Mouse (Mus musculus) testis, adult 2 months (tissue): ENCODE data around the gene Arl8a. TPM values are rescaled to one million over a fixed set of nuclear protein-coding genes. Genes with fewer than 3 reads are reported as not detected.

Experiments used
- H3K27ac ChIP-seq: fragments of 200-500 bp; 2 replicates; pipeline ENCODE4 v1.5.1; 2012; ENCODE audit warnings: low read depth, low read length; ENCODE audit not compliant: control insufficient read depth, insufficient read depth
- H3K27me3 ChIP-seq: fragments of 200-500 bp; 2 replicates; pipeline ENCODE4 v1.6.1; 2012; ENCODE audit warnings: mild to moderate bottlenecking, low read length, moderate library complexity; ENCODE audit not compliant: control insufficient read depth, insufficient read depth
- H3K36me3 ChIP-seq: fragments of 200-500 bp; 2 replicates; pipeline ENCODE4 v1.6.1; 2012; ENCODE audit warnings: mild to moderate bottlenecking, low read length; ENCODE audit not compliant: control insufficient read depth, insufficient read depth
- H3K4me1 ChIP-seq: fragments of 200-500 bp; 2 replicates; pipeline ENCODE4 v1.6.1; 2012; ENCODE audit warnings: low read length; ENCODE audit not compliant: control insufficient read depth, insufficient read depth
- H3K4me3 ChIP-seq: fragments of 200-500 bp; 2 replicates; pipeline ENCODE4 v1.5.1; 2012; ENCODE audit warnings: low read depth, mild to moderate bottlenecking, low read length, moderate library complexity, mixed read lengths; ENCODE audit not compliant: control insufficient read depth
- CTCF ChIP-seq: fragments of 200-500 bp; IDR thresholded peaks from 2 replicates; pipeline ENCODE4 v1.5.1; 2012; ENCODE audit warnings: low read depth, mild to moderate bottlenecking, inconsistent platforms, low read length, moderate library complexity; ENCODE audit not compliant: control insufficient read depth, insufficient read depth, insufficient replicate concordance
- POLR2A ChIP-seq: fragments of 200-500 bp; IDR thresholded peaks from 2 replicates; pipeline ENCODE4 v1.6.1; 2012; ENCODE audit warnings: low read depth, mild to moderate bottlenecking, inconsistent platforms, low read length, moderate library complexity; ENCODE audit not compliant: control insufficient read depth
- polyA plus RNA-seq: library from polyadenylated mRNA; depleted of rRNA; stranded (reverse); fragments of >200 nt; gene quantifications from 2 replicates; pipeline ENCODE4 v1.2.3, GENCODE M21; 2012

Gene Arl8a
- polyA plus RNA-seq, 1 experiment = 20.6 TPM

GRCm38 (mm10) chr1:135159556-135160123 is 13.0 kb downstream of the Arl8a start:
- Histone ChIP-seq H3K4me1 (peaks cover 9% of the 10 kb centered on the region), H3K4me3 (no peak overlapping the region), H3K36me3 (no peaks in the 10 kb centered on the region), H3K27me3 (no peaks in the 10 kb centered on the region), H3K27ac (no peak overlapping the region)
- TF ChIP-seq CTCF (no peak), POLR2A (no peak)

- TF ChIP-seq POLR2A = no peak
- no peak for TF ChIP-seq CTCF
- Histone ChIP-seq H3K4me1 (peaks cover 8% of the 10 kb centered on the region), H3K4me3 (no peak overlapping the region), H3K36me3 (no peaks in the 10 kb centered on the region), H3K27ac (no peak overlapping the region), H3K27me3 (no peaks in the 10 kb centered on the region)
These were observed 13.9 kb downstream of the Arl8a start for GRCm38 (mm10) chr1:135160411-135161050.

- Histone ChIP-seq H3K36me3 (no peaks in the 10 kb centered on the region), H3K27me3 (no peaks in the 10 kb centered on the region), H3K27ac (no peak overlapping the region), H3K4me1 (peaks cover 8% of the 10 kb centered on the region), H3K4me3 (no peak overlapping the region)
- no peak for TF ChIP-seq CTCF
- no peak for TF ChIP-seq POLR2A
These were observed 16.1 kb downstream of the Arl8a start for GRCm38 (mm10) chr1:135162720-135163119.

- Histone ChIP-seq H3K4me1 (peaks cover 6% of the 10 kb centered on the region), H3K4me3 (no peak within 1 kb of the TSS), H3K27me3 (no peaks in the 10 kb centered on the region), H3K27ac (no peak within 1 kb of the TSS), H3K36me3 (no peaks in the 10 kb centered on the region)
- no peak for TF ChIP-seq CTCF
- TF ChIP-seq POLR2A = no peak
These were observed 20.8 kb downstream of the Arl8a start, which contains the start of gene Gpr37l1 for GRCm38 (mm10) chr1:135167435-135167834. Gpr37l1 (minus strand) TSS chr1:135167681.

GRCm38 (mm10) chr1:135168453-135169200 is 22.0 kb downstream of the Arl8a start:
- Histone ChIP-seq H3K36me3 (no peaks in the 10 kb centered on the region), H3K27ac (no peak overlapping the region), H3K4me1 (peaks cover 6% of the 10 kb centered on the region), H3K4me3 (peak overlapping the region; percentile 3; the same call in 1 of the 2 replicates), H3K27me3 (no peaks in the 10 kb centered on the region)
- TF ChIP-seq POLR2A = no peak
- TF ChIP-seq CTCF = no peak

GRCm38 (mm10) chr1:135169556-135170224 is 23.1 kb downstream of the Arl8a start:
- TF ChIP-seq CTCF (no peak), POLR2A (no peak)
- H3K27me3 ChIP-seq = no peaks in the 10 kb centered on the region
- peak overlapping the region; percentile 52 for H3K27ac ChIP-seq
- H3K36me3 ChIP-seq = no peaks in the 10 kb centered on the region
- peak overlapping the region; percentile 56 for H3K4me3 ChIP-seq
- H3K4me1 ChIP-seq = peaks cover 6% of the 10 kb centered on the region

- no peak for TF ChIP-seq CTCF
- no peak for TF ChIP-seq POLR2A
- Histone ChIP-seq H3K27ac (peak overlapping the region; percentile 52; the same call in 1 of the 2 replicates), H3K4me1 (peaks cover 6% of the 10 kb centered on the region), H3K36me3 (no peaks in the 10 kb centered on the region), H3K27me3 (no peaks in the 10 kb centered on the region), H3K4me3 (no peak overlapping the region; the same call in 1 of the 2 replicates)
These were observed 23.7 kb downstream of the Arl8a start for GRCm38 (mm10) chr1:135170299-135170698.
